Mouse (Mus musculus): ENCODE measurements around the gene Rbp1.
A peak's percentile ranks its signal among the peaks of the same experiment; 100 is the strongest.

The Rbp1 gene

GRCm38 (mm10) chr9:98425351-98425880 is 2.7 kb downstream of the Rbp1 start:
- DNase-seq (ENCODE audit: low spot score): no peak

GRCm38 (mm10) chr9:98427906-98428517 is 5.3 kb downstream of the Rbp1 start:
- DNase-seq (ENCODE audit: low spot score): no peak

- peak; percentile 24 for DNase-seq (ENCODE audit: low spot score)
Measured at GRCm38 (mm10) chr9:98428783-98429182, 6.0 kb downstream of the Rbp1 start.

- DNase-seq (ENCODE audit: low spot score): no peak
Measured at GRCm38 (mm10) chr9:98429806-98430205, 7.0 kb downstream of the Rbp1 start.

GRCm38 (mm10) chr9:98430528-98430927 is 7.8 kb downstream of the Rbp1 start:
- no peak for DNase-seq (ENCODE audit: low spot score)

- DNase-seq (ENCODE audit: low spot score): no peak
Measured at GRCm38 (mm10) chr9:98433021-98433420, 10.3 kb downstream of the Rbp1 start.

- no peak for DNase-seq (ENCODE audit: low spot score)
Measured at GRCm38 (mm10) chr9:98433956-98434588, 11.3 kb downstream of the Rbp1 start.

GRCm38 (mm10) chr9:98437819-98438218 is 15.1 kb downstream of the Rbp1 start:
- no peak for DNase-seq (ENCODE audit: low spot score)

GRCm38 (mm10) chr9:98439091-98439490 is 16.3 kb downstream of the Rbp1 start:
- no peak for DNase-seq (ENCODE audit: low spot score)

GRCm38 (mm10) chr9:98442638-98443037 is 19.9 kb downstream of the Rbp1 start:
- peak; percentile 35 for DNase-seq (ENCODE audit: low spot score)

GRCm38 (mm10) chr9:98445359-98446149 is 22.8 kb downstream of the Rbp1 start:
- DNase-seq (ENCODE audit: low spot score): no peak

GRCm38 (mm10) chr9:98450976-98451375 is 28.2 kb downstream of the Rbp1 start:
- DNase-seq (ENCODE audit: low spot score): no peak

- DNase-seq (ENCODE audit: low spot score): no peak
Measured at GRCm38 (mm10) chr9:98466709-98467108, 43.9 kb downstream of the Rbp1 start.

GRCm38 (mm10) chr9:98480172-98480749 is 57.5 kb downstream of the Rbp1 start:
- DNase-seq (ENCODE audit: low spot score): no peak

GRCm38 (mm10) chr9:98482256-98482655 is 59.5 kb downstream of the Rbp1 start:
- no peak for DNase-seq (ENCODE audit: low spot score)

GRCm38 (mm10) chr9:98485020-98485419 is 62.3 kb downstream of the Rbp1 start:
- DNase-seq (ENCODE audit: low spot score): no peak

- no peak for DNase-seq (ENCODE audit: low spot score)
Measured at GRCm38 (mm10) chr9:98485815-98486214, 63.1 kb downstream of the Rbp1 start, which contains the start of gene Rbp2. Gene Rbp2 (plus strand): TSS chr9:98486115.

- no peak for DNase-seq (ENCODE audit: low spot score)
Measured at GRCm38 (mm10) chr9:98487273-98487672, 64.5 kb downstream of the Rbp1 start.

GRCm38 (mm10) chr9:98489532-98489931 is 66.8 kb downstream of the Rbp1 start:
- DNase-seq (ENCODE audit: low spot score): no peak

- DNase-seq (ENCODE audit: low spot score): no peak
Measured at GRCm38 (mm10) chr9:98490128-98490527, 67.4 kb downstream of the Rbp1 start.

- no peak for DNase-seq (ENCODE audit: low spot score)
Measured at GRCm38 (mm10) chr9:98491071-98491470, 68.3 kb downstream of the Rbp1 start.

GRCm38 (mm10) chr9:98492212-98492611 is 69.5 kb downstream of the Rbp1 start:
- no peak for DNase-seq (ENCODE audit: low spot score)

All from urinary bladder, postnatal 25 days (tissue).